Mouse (Mus musculus): ENCODE results near the gene Ets1.
A peak's percentile ranks its signal among the peaks of the same experiment; 100 is the strongest.

Gene Ets1

GRCm38 (mm10) chr9:32782391-32783092 is 146.5 kb downstream of the Ets1 start:
- peak; percentile 40 for DNase-seq

- no peak for DNase-seq
Measured at GRCm38 (mm10) chr9:32787091-32787490, 151.1 kb downstream of the Ets1 start.

GRCm38 (mm10) chr9:32787615-32788014 is 151.6 kb downstream of the Ets1 start:
- peak; percentile 82 for DNase-seq

- peak; percentile 34 for DNase-seq
Measured at GRCm38 (mm10) chr9:32789306-32789705, 153.3 kb downstream of the Ets1 start.

GRCm38 (mm10) chr9:32791699-32792098 is 155.7 kb downstream of the Ets1 start:
- no peak for DNase-seq

- no peak for DNase-seq
Measured at GRCm38 (mm10) chr9:32798171-32798570, 162.2 kb downstream of the Ets1 start.

GRCm38 (mm10) chr9:32806106-32806505 is 170.1 kb downstream of the Ets1 start:
- no peak for DNase-seq

All from kidney, postnatal 10 days (tissue).